Mouse (Mus musculus) left cerebral cortex, postnatal 10 days (tissue): ENCODE data around the gene Uchl3. TPM values are rescaled to one million over a fixed set of nuclear protein-coding genes. Genes with fewer than 3 reads are reported as not detected.

Experiments used
- DNase-seq, 2 experiments: peaks; one replicate each; pipeline ENCODE4 v3.0.0; 2021 to 2022; ENCODE audit warnings: low spot score in 2 of 2, mixed read lengths in 1 of 2; ENCODE audit errors: extremely low spot score in 1 of 2
- intact Hi-C: fragments of 180-260 bp; cut with DNase I; formaldehyde crosslinking; loops from one replicate; pipeline ENCODE4 v1.15.1; 2025
- total RNA-seq, 2 experiments: library from RNA; stranded (reverse); gene quantifications; 2 replicates each; pipeline ENCODE4 v1.2.3; 2021

Uchl3 gene
- total RNA-seq: 10 to 100 TPM; 65.6 to 73.2 TPM

- intact Hi-C loops: loop anchor here (5.0 kb wide), 1 partner anchor 142 kb away; no protein-coding TSS in a partner anchor
- DNase-seq: peak; percentile 95 to 96
Measured at GRCm38 (mm10) chr14:101653581-101654525, at the start of gene Uchl3. Gene Uchl3 (plus strand): TSS chr14:101653967.

GRCm38 (mm10) chr14:101605843-101606242 is 47.9 kb upstream of the Uchl3 start:
- intact Hi-C loops: loop anchor here (5.0 kb wide), 1 partner anchor 89 kb away; no protein-coding TSS in a partner anchor
- no peak for DNase-seq

DNA sequence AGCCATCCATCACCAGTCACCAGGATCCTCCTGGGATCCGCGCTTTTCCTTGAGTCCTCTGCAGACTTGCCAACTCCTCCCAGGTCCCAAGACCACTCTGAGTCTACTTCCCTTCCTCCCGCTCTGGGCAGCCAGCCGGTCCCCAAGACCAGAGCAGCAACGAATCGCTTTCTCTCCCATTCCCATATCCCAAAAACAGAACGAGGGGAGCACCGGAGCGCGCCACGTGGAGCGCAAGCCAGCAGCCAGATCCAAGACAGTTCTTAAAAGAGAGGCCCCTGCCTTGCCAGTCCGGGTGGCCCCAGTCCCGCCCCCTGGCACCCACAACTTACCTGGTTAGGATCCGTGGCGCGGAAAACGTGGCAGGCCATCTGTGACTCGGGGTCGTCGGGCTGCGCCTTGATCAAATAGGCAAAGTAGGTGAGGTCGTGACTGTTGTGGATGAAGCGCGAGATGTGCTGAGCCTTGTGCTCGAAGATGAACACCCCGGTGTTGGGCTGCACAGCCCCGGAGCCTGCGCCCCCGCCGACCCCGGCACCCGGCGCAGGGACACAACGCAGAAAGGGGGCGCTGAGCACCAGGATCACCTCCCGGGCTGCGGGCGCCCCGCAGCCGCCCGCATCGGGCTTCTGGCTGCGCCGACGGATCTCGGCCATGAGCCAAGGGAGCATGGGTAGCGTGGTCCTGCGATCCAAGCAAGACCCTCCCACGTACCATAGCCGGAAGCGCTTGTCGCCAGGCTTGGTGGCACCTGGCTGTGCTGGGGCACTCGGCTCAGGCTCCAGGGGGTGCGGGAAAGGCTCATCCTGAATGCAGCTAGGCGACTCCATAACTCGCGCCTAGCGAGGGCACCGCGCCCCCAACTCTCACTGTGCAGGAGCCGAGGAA is 45.9 kb upstream of the Uchl3 start:
- intact Hi-C loops: loop anchor here (5.0 kb wide), 1 partner anchor 91 kb away; no protein-coding TSS in a partner anchor

DNA sequence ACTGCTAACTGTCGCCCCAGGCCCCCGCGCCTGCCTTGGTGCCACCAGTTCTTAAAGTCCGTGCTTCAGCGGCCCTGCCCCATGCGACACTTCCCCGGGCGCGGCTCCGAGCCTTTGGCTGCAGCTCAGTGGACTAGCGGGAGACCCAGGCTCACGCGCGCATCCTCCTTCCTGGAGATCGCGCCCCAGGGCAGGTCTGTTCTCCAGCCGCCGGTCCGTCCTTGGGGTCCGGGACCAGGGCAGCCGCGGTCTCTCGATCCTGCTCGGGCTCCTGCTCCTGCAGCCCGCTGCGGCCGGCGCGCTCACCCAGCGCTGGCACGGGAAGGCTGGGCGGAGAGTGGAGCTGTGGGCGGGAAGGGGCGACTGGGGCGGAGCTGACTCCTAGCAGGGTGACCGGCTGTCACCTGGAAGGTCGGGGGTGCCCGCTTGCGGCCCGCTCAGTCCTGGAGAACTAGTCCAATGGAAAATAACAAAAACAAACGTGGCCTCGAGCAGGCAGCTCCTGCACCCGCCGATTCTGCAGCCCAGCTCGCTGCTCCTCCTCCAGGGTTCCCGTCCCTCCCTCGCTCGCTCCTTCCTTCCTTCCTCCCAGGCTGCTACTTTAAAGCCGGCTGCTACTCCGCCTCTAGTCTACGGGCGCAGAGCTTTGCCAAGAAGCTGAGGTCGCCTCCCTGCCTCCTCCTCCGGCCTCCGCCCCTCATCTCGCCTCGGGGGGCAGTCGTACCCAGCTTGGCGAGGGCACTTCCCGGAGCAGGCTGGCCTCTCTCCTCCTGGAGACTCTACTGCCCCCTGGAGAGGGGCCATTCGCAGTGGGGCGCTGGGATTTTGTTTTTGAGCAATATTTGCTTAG is 45.0 kb upstream of the Uchl3 start, which contains the start of gene Tbc1d4:
Gene Tbc1d4, minus strand, starts transcription at position 673 of the 850 bp plus-strand sequence.
- peak; percentile 43 to 85 for DNase-seq
- intact Hi-C loops: loop anchor here (5.0 kb wide), 1 partner anchor 91 kb away; no protein-coding TSS in a partner anchor

More for the DNA sequence above, 45.9 kb upstream of the Uchl3 start:
- DNase-seq: peak in 1 of 2 experiments; percentile 44

DNA sequence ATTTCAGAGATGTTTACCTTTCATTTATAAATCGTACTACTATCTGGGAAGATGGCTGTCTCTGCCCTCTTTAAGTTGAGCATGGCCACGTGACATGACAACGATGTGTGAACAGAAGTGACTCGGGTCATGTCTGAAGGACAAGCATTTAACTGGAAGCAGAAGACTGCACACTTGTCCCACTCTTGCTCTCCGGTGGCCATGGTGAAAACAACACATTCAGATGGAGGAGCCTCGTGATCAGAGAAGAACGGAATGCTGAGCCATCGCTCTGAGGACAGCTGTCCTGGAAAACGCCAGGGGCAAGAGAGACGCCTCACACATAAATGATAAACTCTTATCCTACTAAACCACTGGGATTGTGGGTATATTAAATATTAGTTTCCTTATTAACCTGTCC is 43.1 kb upstream of the Uchl3 start:
- no peak for DNase-seq

DNA sequence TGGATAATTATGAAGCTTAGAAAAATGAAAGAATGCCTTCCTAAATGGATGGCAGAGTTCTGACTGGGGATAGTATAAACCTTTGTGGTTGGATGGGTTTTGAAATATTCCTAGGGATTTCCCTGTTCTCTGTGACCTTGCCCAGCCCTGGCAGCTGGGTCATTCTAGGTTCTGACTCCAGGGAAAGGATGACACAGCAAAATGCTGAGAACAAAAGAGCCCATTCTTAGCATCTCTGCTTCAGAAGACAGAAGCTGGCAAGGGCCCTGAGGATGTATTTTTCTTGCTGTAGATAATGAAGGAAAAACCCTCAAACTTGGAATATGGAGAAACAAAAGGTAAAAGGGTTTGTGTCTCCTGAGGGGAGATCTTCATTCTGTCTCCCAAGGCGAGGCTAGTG is 40.6 kb upstream of the Uchl3 start:
- no peak for DNase-seq
- intact Hi-C loops: no loop called here

More for the DNA sequence above, 43.1 kb upstream of the Uchl3 start:
- intact Hi-C loops: no loop called here

DNA sequence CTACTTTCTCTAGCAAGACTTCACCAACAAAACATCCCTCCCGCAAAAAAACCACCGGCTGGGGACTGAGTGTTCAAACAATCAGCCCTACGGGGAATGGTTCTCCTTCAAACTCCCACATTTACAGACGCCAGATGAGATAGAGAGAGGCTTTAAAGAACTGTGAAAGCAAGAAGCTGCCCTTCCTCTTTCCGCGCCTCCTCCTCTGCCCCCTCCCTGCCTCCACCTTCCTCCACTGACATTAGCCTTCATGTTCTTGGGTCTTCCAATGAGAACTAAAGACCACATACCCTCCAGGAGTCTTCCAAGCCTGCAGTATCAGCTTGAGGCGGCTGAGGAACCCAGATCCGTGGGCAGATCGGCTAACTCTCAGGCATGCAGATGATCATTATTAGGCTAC is 37.6 kb upstream of the Uchl3 start:
- no peak for DNase-seq
- intact Hi-C loops: no loop called here

- no peak for DNase-seq
- intact Hi-C loops: no loop called here
Measured at GRCm38 (mm10) chr14:101617680-101618079, 36.1 kb upstream of the Uchl3 start.

DNA sequence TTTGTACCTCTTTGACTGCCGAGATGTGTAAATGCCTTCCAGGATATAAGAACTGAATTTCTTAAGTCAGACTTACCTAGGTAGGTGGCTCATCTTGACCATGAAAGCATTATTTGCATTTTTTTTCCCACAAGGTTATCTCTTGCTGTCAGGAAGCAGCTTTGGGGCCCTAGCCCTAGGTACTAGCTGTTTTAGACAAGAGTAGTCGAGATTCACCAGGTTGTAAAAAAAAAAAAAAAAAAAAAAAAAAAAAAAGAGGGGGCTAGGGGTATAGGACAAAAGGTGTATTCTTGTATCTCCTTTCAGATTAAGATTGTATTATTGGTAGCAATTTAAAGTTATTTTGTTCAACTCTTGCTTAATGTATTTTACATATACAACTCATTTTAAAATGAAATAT is 23.2 kb upstream of the Uchl3 start:
- intact Hi-C loops: no loop called here
- DNase-seq: no peak

- intact Hi-C loops: no loop called here
- DNase-seq: no peak
Measured at GRCm38 (mm10) chr14:101635765-101636164, 18.0 kb upstream of the Uchl3 start.

- no peak for DNase-seq
- intact Hi-C loops: no loop called here
Measured at GRCm38 (mm10) chr14:101637381-101637780, 16.4 kb upstream of the Uchl3 start.

DNA sequence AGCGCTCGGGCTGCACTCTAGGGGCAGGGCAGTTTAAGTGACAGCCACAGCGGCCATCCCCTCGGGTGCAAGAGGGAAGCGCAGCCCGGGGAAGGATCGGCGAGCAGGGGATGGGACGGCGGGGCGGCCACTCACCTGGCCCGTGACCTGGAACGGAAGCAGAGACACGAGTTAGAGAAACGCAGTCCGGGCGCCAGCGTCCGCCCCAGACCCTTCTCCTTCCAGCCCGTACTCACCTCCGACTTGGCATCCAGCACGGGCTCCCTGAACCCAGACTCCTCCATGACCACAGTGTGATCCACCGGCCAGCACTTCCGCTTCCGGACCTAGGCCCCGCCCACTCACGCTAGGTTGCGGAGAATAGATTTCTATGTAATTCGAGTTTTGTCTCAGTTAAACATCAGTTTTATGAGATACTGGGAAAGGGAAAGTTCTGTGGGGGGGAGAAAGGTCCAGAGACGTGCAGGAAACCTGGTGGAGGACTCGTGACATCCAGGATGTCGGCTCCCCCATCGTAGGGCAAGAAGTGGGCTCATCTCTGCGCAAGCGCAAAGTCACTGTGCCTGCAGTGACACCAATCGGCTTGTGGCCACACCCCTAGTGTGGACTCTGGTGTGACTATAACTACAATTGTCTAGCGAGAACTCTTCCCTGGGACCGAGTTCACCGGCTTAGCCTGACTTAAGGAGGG is 13.5 kb upstream of the Uchl3 start, which contains the start of gene Commd6:
Gene Commd6, minus strand, starts transcription at position 534 of the 691 bp plus-strand sequence.
- peak; percentile 90 to 95 for DNase-seq
- intact Hi-C loops: no loop called here

DNA sequence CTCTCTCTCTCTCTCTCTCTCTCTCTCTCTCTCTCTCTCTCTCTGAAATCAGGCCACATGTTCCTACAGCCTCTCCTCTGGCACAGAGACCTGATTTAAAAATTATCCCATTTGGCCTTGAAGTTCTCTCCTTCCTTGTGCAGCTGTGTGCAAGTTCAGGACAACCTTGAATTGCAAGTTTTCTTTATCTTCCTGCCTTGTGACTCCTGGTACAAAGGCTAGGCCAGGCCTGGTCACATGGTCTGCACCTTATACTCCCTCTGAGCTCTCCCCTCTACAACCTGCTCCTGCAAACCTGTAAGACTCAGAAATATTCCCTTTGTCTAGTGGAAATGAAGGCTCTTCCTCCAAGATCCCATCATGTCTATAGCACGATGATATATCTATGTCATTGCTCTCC is 8.8 kb upstream of the Uchl3 start:
- intact Hi-C loops: no loop called here
- no peak for DNase-seq

DNA sequence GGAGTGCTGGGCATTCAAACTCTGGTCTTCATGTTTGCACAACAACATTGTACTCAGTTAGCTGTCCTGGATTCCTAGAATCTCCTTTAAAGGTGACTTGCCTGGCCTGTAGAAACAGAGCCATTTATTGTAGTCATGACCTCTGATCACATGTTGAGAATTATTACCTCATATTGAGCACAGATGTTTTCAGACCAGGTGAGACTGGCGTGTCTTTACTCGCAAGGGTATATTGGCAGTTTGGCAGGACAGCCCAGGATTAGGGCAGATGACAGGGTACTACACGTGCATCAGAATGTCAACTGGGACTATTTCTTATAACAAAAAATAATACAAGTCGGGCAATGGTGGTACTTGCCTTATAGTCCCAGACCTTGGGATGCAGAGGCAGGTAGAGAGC is 3.2 kb upstream of the Uchl3 start:
- intact Hi-C loops: loop anchor here (5.0 kb wide), 1 partner anchor 138 kb away; no protein-coding TSS in a partner anchor
- no peak for DNase-seq

DNA sequence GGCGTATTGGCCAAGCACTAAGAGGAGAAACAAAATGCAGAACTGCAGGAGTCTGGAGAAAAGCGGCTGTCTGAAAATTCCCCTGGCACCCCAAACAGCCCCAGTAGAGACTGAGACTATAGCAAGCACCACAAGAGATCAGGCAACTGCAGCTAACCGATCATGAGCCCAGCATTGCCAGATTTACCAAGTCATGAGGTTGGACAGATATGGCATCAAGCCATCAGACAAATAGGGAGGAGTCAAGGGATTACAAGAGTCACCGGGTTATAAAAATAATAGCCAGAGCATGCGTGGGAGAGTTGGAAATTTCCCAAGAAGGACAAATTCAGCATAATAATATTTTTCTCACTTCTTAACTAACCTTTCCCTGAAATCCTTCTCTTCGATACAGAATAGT is 1.2 kb upstream of the Uchl3 start:
- intact Hi-C loops: loop anchor here (5.0 kb wide), 1 partner anchor 140 kb away; no protein-coding TSS in a partner anchor
- DNase-seq: no peak

DNA sequence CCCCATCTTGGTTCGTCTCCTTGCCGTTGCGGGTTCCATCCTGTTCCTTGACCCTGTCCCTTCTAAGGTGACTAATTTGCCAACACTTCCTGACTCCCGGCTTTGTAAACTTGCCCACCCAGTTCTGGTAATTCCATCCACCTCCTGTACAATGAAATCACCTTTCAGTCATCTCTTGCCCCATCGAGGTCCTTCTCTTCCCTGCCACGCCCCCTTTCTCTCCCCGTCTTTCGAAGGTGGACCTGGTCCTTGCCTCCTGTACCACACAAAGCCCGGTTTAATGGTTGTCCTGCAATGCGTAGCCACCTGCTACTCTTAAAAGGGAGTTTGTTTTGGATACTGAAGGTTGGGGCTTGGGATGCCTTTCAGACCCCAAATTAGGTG is 751 bp downstream of the Uchl3 start:
- no peak for DNase-seq
- intact Hi-C loops: loop anchor here (5.0 kb wide), 1 partner anchor 142 kb away; no protein-coding TSS in a partner anchor

DNA sequence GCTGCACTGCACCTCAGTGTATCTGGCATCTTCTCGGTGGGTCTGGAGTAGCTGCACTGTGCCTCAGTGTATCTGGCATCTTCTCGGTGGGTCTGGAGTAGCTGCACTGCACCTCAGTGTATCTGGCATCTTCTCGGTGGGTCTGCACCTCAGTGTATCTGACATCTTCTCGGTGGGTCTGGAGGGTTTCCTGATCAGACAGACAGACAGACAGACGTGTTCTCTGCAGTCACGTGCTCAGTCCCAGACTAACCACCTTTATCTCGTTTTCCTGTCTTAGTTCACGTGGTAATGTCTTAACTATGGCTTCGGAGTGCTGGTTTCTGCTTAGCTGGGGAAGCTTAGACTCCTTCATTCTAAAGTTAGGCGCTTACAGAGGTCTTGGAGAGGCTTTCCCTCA is 2.5 kb downstream of the Uchl3 start:
- intact Hi-C loops: no loop called here

More for the DNA sequence above, 2.5 kb downstream of the Uchl3 start:
- no peak for DNase-seq
